14 mouse cellular contexts compared by ENCODE assay signal in the genomic region with DNA sequence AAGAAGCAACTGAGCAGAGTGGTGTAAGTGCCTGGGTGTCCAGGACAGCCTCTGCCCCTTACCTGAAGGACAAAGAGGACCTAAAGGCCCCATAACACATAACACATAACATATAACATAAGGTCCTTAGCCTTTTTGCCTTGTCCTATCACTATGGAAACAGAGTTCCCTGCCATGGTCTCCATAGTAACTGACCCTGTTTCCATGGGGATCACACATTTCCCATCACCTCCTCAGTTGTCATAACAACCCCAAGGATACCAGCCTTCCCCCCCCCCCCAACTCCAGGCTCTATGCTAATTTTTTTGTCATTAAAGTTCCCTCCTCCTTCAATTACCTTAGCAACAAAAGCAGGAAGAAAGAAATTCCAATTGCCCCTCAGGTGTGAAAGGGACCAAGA. TPM values are rescaled to one million over a fixed set of nuclear protein-coding genes. Genes with fewer than 3 reads are reported as not detected.
DNase-seq lines count a peak whose midpoint lies in the region; ATAC-seq and TF ChIP-seq lines count a peak whose summit lies in the region.
"Had no signal": no experiment of that assay in that cellular context is flagged by ENCODE, and none has a peak within 500 bp of the region (broad histone marks: within the 10 kb centered on the region; RNA-seq: fewer than 3 reads in every experiment).

No protein-coding gene starts in this region.

- peak; percentile 44 for DNase-seq in layer of hippocampus, adult 9-11 months
- no peak for DNase-seq in layer of hippocampus, adult 8-10 months (ENCODE audit: low spot score in 2 of 2)
- DNase-seq in brain, embryonic 18.5 days (ENCODE audit: low read depth, low spot score), result peak; percentile 75
- no peak for DNase-seq in adrenal gland, postnatal 36 days
- DNase-seq in heart, postnatal 25 days (ENCODE audit: low spot score), result no peak
- DNase-seq: adrenal gland, adult 2 months; left cerebral cortex, postnatal 4 days; liver, embryonic 13.5 days; thymus, postnatal 36 days had no signal

- ATAC-seq in hindbrain, embryonic 13.5 days (ENCODE audit: low FRiP score), result no peak
- peak; percentile 59 for ATAC-seq in midbrain, embryonic 16.5 days
- ATAC-seq in intestine, postnatal 0 days, result no peak
- ATAC-seq: lung, postnatal 0 days had no signal

- TF ChIP-seq CTCF in intestine, postnatal 0 days (IDR thresholded peaks at IDR 0.05; ENCODE audit: low read depth), result no peak

- no peak overlapping the region for H3K4me3 ChIP-seq in hindbrain, embryonic 13.5 days
- no peak overlapping the region for H3K4me3 ChIP-seq in midbrain, embryonic 16.5 days (ENCODE audit: low read depth, low read length)
- H3K4me3 ChIP-seq in intestine, postnatal 0 days (ENCODE audit: low read depth, low read length), result no peak overlapping the region
- H3K4me3 ChIP-seq: heart, embryonic 13.5 days; liver, embryonic 13.5 days had no signal

- H3K4me1 ChIP-seq in hindbrain, embryonic 13.5 days (replicated peaks), result peaks cover 48% of the 10 kb centered on the region
- peaks cover 35% of the 10 kb centered on the region for H3K4me1 ChIP-seq in midbrain, embryonic 16.5 days (ENCODE audit: control insufficient read depth, insufficient read depth, low read length)
- no peaks in the 10 kb centered on the region for H3K4me1 ChIP-seq in intestine, postnatal 0 days (replicated peaks; ENCODE audit: control insufficient read depth, insufficient read depth, low read length)

- peaks cover 32% of the 10 kb centered on the region for H3K27me3 ChIP-seq in hindbrain, embryonic 13.5 days
- peaks cover 2% of the 10 kb centered on the region; the same call in 1 of the 2 replicates for H3K27me3 ChIP-seq in midbrain, embryonic 16.5 days (ENCODE audit: control insufficient read depth, insufficient read depth, low read depth, low read length)
- no peaks in the 10 kb centered on the region; the same call in 1 of the 2 replicates for H3K27me3 ChIP-seq in intestine, postnatal 0 days (replicated peaks; ENCODE audit: control insufficient read depth, insufficient read depth, low read length)

- peak overlapping the region; percentile 63 for H3K27ac ChIP-seq in hindbrain, embryonic 13.5 days
- peak overlapping the region; percentile 75 for H3K27ac ChIP-seq in midbrain, embryonic 16.5 days (ENCODE audit: low read length)
- no peak overlapping the region for H3K27ac ChIP-seq in intestine, postnatal 0 days (ENCODE audit: low read depth, low read length)
- H3K27ac ChIP-seq: heart, embryonic 13.5 days; liver, embryonic 13.5 days had no signal

- intact Hi-C loops in heart, postnatal 25 days (cut with DNase I), result loop anchor here (10.0 kb wide), 1 partner anchor 225 kb away; a partner anchor contains a TSS

- H3K9ac ChIP-seq in hindbrain, embryonic 13.5 days, result no peak overlapping the region
- no peak overlapping the region for H3K9ac ChIP-seq in midbrain, embryonic 16.5 days (ENCODE audit: low read depth, low read length)
- H3K9ac ChIP-seq in intestine, postnatal 0 days (ENCODE audit: low read depth, low read length), result no peak overlapping the region
- H3K9ac ChIP-seq: heart, embryonic 13.5 days; liver, embryonic 13.5 days had no signal

- H3K36me3 ChIP-seq in hindbrain, embryonic 13.5 days, result no peaks in the 10 kb centered on the region
- no peaks in the 10 kb centered on the region for H3K36me3 ChIP-seq in midbrain, embryonic 16.5 days (ENCODE audit: control insufficient read depth, insufficient read depth, low read length)
- no peaks in the 10 kb centered on the region for H3K36me3 ChIP-seq in intestine, postnatal 0 days (ENCODE audit: control insufficient read depth, insufficient read depth)
- H3K36me3 ChIP-seq: heart, embryonic 13.5 days; liver, embryonic 13.5 days had no signal

- no peak overlapping the region for H3K4me2 ChIP-seq in hindbrain, embryonic 13.5 days
- H3K4me2 ChIP-seq in midbrain, embryonic 16.5 days (ENCODE audit: low read length), result no peak overlapping the region
- no peak overlapping the region for H3K4me2 ChIP-seq in intestine, postnatal 0 days (replicated peaks; ENCODE audit: low read depth)
- H3K4me2 ChIP-seq: heart, embryonic 13.5 days; liver, embryonic 13.5 days had no signal

- no peaks in the 10 kb centered on the region for H3K9me3 ChIP-seq in hindbrain, embryonic 13.5 days
- no peaks in the 10 kb centered on the region for H3K9me3 ChIP-seq in midbrain, embryonic 16.5 days (replicated peaks; ENCODE audit: control insufficient read depth, low read length, poor library complexity, severe bottlenecking)
- no peaks in the 10 kb centered on the region for H3K9me3 ChIP-seq in intestine, postnatal 0 days (ENCODE audit: control insufficient read depth)
- H3K9me3 ChIP-seq: heart, embryonic 13.5 days; liver, embryonic 13.5 days had no signal

RNA-seq across cellular contexts. Expression of a gene that starts 4.2 kb away (rescaled TPM):
- 10 to 100 TPM; 15.1 to 18.5 (median 18.1) TPM for total RNA-seq in layer of hippocampus, adult 8-10 months (2022)
- 2.4 TPM in 2 replicates for polyA plus RNA-seq in hindbrain, embryonic 13.5 days (2015; fragmentation: Nextera tagmentation; extraction: Ambion mirVana)
- polyA plus RNA-seq in midbrain, embryonic 16.5 days (2015; fragmentation: Nextera tagmentation; extraction: Ambion mirVana), result 5.2 and 6.1 TPM in 2 replicates
- total RNA-seq in adrenal gland, postnatal 36 days (2021), result 1 to 10 TPM; 7.2 to 8.1 TPM
- polyA plus RNA-seq in intestine, postnatal 0 days (2015; fragmentation: Nextera tagmentation; extraction: Ambion mirVana), result 1.0 and 1.3 TPM in 2 replicates
- 1 to 10 TPM; 8.2 to 8.7 TPM for total RNA-seq in heart, postnatal 25 days (2021)

RNA-seq across cellular contexts. Expression of a gene that starts 6.5 kb away (rescaled TPM):
- 10 to 100 TPM; 46.4 to 61.2 (median 57.8) TPM for total RNA-seq in layer of hippocampus, adult 8-10 months (2022)
- polyA plus RNA-seq in hindbrain, embryonic 13.5 days (2015; fragmentation: Nextera tagmentation; extraction: Ambion mirVana), result 122 TPM in 2 replicates
- polyA plus RNA-seq in midbrain, embryonic 16.5 days (2015; fragmentation: Nextera tagmentation; extraction: Ambion mirVana), result 93.3 and 103 TPM in 2 replicates
- 10 to 100 TPM; 61.3 to 64.7 TPM for total RNA-seq in adrenal gland, postnatal 36 days (2021)
- polyA plus RNA-seq in intestine, postnatal 0 days (2015; fragmentation: Nextera tagmentation; extraction: Ambion mirVana), result 122 and 124 TPM in 2 replicates
- 10 to 100 TPM; 61.6 to 66.8 TPM for total RNA-seq in heart, postnatal 25 days (2021)

RNA-seq across cellular contexts. Expression of a gene that starts 25.5 kb away (rescaled TPM):
- 1 to 10 TPM; 2.0 to 4.6 (median 3.0) TPM for total RNA-seq in layer of hippocampus, adult 8-10 months (2022)
- 34.9 and 38.0 TPM in 2 replicates for polyA plus RNA-seq in hindbrain, embryonic 13.5 days (2015; fragmentation: Nextera tagmentation; extraction: Ambion mirVana)
- 25.5 and 27.1 TPM in 2 replicates for polyA plus RNA-seq in midbrain, embryonic 16.5 days (2015; fragmentation: Nextera tagmentation; extraction: Ambion mirVana)
- 10 to 100 TPM in 1 of 2 experiments, 1 to 10 TPM in 1; 9.0 to 15.4 TPM for total RNA-seq in adrenal gland, postnatal 36 days (2021)
- 39.4 and 41.8 TPM in 2 replicates for polyA plus RNA-seq in intestine, postnatal 0 days (2015; fragmentation: Nextera tagmentation; extraction: Ambion mirVana)
- total RNA-seq in heart, postnatal 25 days (2021), result 1 to 10 TPM; 1.1 to 2.0 TPM

Comparison
In these comparisons a context has a peak if more than half of its experiments do, and no peak if none do; other contexts are left out.
1. DNase-seq: peak in layer of hippocampus, adult 9-11 months (single experiment) and brain, embryonic 18.5 days (single experiment); none in layer of hippocampus, adult 8-10 months (0 of 2), adrenal gland, postnatal 36 days (0 of 2) and heart, postnatal 25 days (single experiment).